Mouse (Mus musculus) bone marrow, adult 2 months (tissue): ENCODE results near the gene Chl1.

Experiments used
- CTCF ChIP-seq: fragments of 200-500 bp; IDR thresholded peaks from 2 replicates; pipeline ENCODE4 v1.5.1; 2011; ENCODE audit warnings: low read length, control low read depth; ENCODE audit not compliant: control insufficient read depth, insufficient read depth
- POLR2A ChIP-seq: fragments of 200-500 bp; IDR thresholded peaks from 2 replicates; pipeline ENCODE4 v1.6.1; 2011; ENCODE audit warnings: low read depth, mild to moderate bottlenecking, control low read depth, low read length, borderline replicate concordance; ENCODE audit not compliant: control insufficient read depth

GRCm38 (mm10) chr6:103549929-103550328 is 39.5 kb downstream of the Chl1 start:
- no peak for TF ChIP-seq CTCF
- TF ChIP-seq POLR2A, result no peak
